Mouse (Mus musculus) forelimb bud, embryonic 11.5 days (tissue): ENCODE measurements around the gene Nudt2.
"Not testable (repeated sequence)": the region's sequence is repeated elsewhere in the genome, so short reads cannot be mapped to it uniquely, and the experiment has no call there.

ENCODE experiments used
- DNase-seq: peaks from one replicate; pipeline ENCODE4 v3.0.0-alpha.2; 2012; ENCODE audit warnings: low read depth, low spot score

The Nudt2 gene

DNA sequence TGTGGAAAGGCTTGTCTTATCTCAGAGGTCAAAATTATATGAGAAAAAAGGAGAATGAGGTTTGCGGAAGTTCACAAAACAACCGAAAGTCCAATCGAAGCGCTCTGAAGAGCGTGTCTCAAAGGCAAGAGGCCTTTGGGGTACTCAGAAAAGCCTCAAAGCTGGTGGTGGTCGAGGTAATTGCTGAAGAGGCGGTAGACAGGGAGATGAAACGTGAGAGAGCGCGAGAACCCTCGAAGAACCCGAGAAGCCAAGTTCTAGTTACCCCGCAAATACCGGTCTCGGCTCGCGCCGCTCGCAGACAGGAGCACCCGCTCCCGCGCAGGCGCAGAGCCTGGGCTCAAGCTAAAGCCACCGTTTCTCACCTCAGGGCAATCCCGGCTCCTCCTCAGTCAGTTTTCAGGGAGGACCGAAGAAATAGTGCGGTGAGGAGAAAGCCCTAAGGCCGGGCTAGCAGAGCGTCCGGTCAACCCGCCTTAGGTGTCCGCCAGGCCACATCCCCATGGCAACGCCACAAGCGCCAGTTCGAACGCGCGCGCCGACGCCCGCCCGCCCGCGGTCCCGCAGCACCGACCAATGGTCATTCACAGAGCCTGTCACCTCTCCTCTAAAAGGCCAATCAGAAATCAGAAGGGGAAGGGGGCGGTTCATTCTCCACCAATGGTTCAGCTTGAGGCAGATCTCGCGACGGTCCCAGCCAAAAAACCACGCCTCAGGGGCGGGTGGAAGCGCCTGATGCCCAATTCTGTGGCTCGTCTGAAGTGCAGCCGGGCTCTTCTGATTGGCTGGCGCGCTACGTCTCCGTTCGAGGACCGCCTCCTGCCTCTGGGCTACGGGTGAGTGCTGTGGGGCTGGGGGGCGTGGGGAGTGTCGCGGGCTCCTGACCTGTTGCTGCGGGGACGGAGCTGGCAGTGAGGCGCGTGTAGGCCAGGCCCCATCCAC lies at the start of gene Nudt2, which contains the start of gene Kif24:
Gene Nudt2 (plus strand): TSS at position 807 of the 942 bp plus-strand sequence.
Gene Kif24 (minus strand): TSS at position 543 of the 942 bp plus-strand sequence.
- DNase-seq, result peak; percentile 99

DNA sequence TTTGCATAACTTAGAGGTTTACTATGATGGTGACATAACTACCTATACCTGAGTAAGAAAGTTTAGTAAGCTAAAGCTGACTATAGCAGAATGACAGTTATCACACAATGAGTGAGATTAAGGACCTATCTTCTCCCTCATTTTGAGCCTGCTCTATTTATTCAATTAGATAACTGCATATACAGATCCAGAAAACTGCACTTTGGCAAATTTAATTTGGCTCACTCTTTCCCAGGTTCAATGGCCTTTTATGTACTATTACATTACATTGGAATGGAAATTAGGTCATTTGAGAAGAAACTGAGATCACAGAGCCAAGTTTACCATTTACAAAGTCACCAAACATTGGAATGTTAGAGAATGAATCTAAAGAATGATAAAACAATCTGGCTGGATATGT lies 48.0 kb upstream of the Nudt2 start:
- no peak for DNase-seq

DNA sequence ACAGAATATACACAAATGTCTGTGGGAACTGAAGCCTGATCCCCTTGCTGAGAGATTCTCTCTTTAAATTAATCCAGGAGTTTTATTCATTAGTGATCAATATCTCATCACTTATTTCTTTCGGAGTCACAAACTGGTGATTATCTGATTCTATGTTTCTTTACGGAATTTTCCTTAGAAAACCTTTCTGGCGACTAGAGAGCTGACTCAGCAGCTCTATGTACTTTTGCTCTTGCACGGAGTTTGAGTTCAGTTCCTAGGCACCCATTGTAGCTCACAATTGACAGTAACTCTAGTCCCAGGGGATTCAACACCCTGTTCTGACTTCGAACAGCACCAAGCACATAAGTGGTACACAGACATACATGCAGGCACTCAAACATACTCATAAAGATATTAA lies 26.0 kb upstream of the Nudt2 start:
- no peak for DNase-seq

DNA sequence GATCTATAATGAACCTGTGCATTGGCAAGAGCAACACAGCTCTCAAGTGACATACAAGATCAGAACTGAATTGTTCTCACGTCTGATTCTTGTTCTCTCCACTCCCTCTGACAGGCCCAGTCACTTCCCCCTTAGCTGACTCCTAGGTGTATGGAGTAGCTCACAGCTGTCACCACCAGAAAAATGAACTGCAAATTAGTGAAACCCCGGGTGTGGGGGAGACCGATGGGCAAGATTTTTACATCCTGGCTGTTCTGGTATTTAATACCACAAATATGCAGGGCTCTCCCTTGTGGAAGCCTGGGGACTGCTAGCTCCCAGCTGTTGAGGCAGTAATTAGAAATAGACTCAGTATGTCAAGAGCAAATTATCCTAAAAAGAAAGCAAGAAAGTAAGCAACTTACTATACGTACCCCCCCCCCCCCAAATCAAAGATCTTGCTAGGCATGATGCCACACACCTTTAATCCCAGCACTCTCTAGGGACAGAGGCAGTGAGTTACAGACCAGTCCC lies 22.1 kb upstream of the Nudt2 start:
- DNase-seq, result peak; percentile 4

DNA sequence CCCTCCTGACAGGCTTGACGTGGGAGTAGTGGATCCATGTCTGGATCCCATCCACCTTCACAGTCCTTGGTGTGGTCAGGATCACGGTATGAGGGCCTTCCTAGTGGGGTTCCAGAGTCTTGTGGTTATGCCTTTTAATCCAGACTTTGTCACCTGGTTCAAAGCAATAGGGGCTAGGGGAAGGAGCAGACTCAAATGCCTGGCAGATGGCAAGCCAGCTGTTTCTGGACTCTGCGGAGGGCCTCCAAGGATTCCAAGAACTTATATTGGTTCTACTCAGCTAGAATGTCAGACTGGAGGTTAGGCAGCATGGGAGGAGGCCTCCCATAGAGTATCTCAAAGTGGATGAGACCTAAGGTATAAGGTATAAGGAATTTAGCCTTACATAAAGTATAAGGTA lies 17.4 kb upstream of the Nudt2 start:
- no peak for DNase-seq

DNA sequence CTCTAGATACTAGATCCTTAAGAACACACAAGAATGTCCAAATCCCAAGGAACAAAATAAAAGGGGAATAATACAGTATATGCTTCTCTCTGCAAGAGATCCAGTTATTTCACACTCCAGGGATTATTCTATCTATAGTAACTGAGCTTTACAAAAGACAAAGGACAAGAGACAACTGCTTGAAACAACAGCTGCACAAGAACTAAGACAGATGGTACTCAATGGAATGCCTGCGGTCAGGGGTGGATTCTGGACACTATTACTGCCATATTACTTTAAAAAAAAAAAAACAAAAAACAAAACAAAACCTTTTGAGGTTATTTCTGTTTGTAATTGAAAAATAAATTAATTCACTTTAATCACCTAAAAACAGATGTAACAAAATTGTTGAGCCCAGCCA lies 4.3 kb upstream of the Nudt2 start:
- no peak for DNase-seq

DNA sequence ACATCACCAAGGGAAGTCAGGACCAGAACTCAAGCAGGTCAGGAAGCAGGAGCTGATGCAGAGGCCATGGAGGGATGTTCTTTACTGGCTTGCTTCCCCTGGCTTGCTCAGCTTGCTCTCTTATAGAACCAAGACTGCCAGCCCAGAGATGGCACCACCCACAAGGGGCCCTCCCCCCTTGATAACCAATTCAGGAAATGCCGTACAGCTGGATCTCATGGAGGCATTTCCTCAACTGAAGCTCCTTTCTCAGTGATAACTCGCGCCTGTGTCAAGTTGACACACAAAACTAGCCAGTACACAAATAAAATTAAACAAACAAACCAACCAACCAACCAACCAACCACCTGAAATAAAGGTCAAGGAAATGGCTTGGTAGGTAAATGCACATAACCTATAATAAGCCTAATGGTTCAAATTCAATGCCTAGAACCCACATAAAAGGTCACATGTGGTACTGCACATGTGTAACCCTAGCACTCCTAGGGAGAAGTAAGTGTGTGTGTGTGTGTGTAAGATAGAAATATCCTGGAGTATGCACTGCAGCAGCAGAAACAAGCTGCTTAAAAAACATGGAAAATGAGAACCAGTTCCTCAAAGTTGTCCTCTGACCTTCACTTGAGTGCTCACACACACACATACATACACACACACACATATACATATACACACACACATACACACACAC lies 1.8 kb upstream of the Nudt2 start:
- DNase-seq, result not testable (repeated sequence)

DNA sequence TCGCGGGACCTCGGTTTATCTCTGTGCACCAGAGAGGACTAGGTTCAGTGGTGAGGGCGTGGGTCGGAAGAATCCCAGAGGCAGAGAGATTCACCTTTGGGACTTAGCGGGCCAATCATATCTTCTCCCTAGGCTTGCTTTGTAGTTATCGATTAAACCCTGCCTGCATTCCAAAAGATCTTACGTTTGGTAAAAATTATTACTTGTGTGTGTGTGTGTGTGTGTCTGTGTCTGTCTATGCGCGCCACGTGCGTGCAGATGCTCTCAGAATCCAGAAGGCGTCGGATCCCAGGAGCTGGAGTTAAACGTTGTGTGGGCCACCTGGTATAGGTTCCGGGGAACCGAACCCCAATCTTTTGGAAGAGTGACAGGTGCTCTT lies 325 bp downstream of the Nudt2 start:
- DNase-seq, result no peak

DNA sequence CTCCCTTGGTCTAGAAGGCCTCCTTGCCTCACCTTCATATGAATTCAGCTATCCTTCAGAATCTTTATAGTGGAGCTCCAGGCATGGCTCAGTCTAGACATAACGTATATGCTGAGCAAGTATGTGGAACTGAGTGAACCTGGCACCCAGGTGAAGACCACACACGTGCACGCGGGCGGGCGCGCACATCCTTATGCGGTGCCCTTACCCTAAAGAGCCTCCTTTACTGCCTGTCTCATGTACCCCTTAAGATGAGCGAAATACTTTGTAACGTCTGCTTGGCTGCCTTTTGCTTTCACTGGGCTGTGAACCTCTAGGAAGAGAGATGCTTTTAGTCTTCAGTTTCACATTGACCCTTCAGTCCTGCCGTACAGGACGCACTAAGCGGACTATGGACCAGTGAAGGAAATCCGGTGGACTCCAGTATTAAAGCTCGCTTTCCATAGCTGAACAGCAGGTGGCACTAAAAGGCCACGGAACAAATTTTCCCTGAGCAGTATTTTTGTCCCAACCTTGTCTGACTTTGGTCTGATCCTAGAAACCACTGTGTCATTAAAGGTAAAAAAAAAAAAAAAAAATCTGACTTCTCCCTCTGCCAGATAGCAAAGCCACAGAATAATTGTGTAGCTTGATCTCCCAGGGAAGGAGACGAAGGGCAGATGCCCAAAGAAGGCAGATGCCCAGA lies 3.6 kb downstream of the Nudt2 start:
- DNase-seq, result peak; percentile 68

DNA sequence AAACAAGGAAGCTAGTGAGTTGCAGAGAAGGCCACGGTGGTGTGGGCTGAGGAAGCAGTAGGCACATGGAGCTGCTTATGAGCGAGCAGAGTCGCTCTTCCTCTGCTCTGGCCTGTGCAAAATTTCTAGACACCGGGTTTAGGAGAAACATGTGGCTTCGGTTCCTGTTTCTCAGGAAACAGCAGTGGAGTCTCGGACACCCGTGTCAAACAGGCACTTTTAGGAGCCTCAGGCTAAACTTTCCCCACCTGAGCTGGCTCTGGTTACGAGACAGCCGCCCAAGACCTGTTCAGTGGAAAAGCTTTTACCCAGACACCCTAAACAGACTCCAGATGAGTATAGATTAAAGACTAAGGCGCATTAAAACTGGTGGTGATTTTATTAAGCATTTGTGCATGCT lies 4.2 kb downstream of the Nudt2 start:
- DNase-seq, result peak; percentile 50

DNA sequence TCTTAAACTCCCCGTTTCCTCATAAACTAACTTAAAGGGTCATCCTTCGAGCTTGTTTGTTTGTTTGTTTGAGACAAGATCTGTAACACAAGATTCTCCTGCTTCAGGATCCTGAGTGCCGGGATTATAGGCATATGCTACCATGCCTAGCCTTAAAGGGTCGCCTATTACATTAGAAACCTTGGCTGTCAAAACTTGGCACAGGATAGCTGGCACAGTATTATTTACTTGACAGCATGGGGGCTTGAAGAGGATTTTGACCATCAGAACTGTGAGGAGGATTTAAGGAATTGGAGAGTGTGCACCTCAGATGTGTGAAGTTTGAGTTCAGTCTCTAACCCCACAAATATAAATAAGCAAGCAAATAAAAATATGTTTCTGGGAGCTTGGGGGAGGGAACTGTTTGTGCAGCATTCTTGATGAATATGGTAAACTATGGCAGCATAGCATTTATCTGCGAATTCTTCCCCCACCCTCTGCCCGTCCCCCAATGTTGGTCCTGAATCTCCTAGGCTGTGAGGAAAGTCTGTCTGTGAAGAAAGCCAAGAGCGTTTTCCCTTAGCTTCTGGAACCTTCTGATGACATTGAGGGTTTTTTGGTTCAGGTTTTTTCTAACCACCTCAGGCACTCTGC lies 5.2 kb downstream of the Nudt2 start:
- no peak for DNase-seq

DNA sequence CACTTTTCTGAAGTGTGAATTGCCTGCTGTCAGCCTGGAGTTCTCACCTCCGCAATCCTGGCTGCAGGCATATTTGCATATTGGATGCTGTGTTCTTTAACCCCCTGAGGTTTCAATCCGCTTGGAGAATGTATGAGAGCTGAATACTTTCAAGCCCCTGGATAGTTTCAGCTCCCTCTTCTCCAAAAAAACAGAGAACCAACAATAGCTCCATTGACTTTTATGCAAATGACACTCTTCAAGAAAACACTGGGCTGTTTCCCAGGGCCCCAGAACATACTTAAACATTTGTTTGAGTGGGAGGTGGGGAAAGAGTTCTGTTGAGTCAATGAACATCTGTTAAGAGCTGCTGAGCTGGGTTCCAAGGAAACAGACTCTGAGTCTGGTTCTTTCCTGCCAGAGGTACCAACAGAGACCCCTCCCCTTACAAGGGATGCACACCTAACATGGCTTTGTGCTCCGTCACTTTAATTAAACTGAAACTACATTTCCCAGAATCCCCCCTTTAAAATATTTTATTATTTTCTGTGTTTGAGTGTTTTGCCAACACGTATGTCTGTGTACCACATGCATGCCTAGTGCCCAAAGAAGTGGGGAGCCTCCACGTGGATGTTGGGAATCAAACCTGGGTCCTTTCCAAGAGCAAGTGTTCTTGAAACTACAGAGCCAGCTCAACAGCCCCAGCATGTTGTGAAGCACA lies 5.9 kb downstream of the Nudt2 start:
- DNase-seq, result no peak

DNA sequence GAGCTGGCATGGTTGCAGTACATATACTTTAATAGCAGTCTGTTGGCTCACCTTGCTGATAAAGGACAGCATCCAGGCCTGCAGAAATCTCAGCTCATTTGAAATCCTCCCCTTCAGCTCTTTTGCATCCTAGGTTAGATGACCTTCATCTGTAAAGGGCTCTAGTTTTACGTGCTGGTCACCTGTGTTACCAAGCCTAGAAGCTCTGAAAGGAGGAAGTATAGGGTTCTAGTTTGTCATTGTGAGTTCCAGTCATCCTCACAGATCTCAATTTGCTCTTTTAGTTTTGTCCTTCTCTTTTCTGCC lies 6.4 kb downstream of the Nudt2 start:
- DNase-seq, result no peak

DNA sequence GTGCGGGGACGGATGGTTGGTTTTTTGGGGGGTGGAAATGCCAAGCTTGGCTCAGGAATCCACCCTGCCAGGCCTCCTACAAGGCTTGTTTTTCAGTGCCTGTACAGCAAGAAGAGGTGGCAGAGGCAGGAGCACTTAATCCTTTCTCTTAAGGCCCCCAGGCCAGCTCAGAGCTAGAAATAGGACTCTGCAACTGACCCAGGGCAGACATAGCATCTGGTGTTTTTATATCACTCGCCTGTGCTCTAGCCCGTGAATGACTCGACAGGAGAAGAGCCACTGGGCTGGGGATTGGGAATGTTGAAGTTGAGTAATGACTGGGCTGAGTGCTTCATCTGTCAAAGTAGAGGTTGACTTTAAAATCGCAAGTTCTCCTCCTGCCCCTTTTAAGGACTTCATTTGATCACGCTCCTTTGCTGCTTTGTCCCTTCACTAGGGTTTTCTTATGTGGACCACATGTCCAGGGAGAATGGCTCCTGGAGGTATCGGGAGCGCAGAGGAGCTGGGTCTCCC lies 12.8 kb downstream of the Nudt2 start:
- DNase-seq, result no peak

DNA sequence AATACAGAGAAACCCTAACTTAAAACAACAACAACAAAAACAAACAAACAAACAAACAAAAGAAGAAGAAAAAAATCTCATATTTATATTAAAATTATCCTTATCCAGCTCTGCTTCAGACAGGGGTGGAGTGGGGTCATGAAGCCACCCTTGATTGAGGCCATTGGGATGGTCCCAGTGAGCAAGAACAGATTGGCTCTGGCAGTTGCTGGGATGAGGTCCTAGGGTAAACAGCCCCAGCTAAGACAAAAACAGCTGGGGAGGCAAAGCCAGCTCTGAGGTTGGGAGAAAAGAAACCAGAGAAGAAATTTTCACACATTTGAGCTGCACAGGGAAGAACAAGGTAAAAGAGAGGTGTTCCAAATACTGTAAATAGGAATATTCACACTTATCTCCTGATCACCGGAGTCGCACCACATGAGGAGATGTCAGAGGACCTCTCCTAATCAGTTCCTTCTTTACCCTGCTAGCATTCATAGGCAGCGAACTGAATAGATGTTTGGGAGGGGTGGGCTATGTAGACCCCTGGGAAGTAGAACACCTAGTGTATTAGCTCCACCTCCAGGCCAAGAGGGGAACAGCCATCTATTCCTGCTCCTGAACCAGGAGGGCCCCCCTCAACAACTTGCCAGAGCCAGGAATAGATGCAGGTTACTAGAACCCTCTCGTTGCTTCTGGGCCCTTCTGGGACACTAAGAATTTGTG lies 14.0 kb downstream of the Nudt2 start:
- DNase-seq, result no peak

DNA sequence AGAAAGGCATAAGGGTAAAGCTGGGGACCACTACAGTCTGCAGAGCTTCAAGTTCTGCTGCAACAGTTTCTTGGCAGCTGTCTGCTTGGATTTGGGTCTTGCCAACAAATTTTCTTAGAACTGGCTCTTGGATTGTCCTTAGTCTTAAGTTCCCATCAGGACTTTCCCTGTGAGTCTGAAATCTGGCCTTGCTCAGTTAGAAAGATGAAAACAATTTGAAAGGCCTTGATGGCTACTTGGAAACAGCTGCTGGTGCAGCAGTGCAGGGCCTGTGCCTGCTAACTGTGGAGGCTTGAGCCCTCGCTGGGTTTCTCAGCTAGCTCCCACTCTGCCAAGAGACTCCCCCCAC lies 14.5 kb downstream of the Nudt2 start:
- no peak for DNase-seq

DNA sequence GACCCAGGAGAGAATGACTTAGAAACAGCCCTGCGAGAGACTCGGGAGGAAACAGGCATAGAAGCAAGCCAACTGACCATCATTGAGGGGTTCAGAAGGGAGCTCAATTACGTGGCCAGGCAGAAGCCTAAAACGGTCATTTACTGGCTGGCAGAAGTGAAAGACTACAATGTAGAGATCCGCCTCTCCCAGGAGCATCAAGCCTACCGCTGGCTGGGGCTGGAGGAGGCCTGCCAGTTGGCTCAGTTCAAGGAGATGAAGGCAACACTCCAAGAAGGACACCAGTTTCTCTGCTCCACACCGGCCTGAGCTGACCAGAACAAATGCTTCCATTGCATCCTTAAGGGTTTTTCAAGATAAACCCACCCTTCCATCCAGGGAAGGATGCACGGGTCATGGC lies 15.3 kb downstream of the Nudt2 start:
- no peak for DNase-seq

DNA sequence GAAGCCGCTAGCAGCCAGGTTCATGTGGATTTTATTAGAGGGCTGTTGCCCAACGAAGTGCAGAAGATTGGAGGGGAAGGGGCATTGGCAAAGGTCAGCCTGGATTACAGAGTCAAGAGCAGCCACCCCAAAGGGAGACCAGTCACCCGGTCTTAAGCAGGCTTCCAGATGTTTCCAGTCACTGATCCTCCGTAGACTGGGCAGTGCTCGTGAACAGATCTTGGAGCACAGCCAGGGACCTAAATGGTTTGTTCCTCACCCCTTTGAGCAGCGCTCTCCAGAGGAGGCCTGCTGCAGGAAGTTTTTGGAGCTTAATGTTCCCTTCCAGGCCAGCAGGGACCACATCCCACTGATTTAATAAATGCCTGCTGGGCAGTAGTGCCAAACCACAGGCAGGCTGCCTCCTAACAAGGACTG lies 16.7 kb downstream of the Nudt2 start:
- peak; percentile 81 for DNase-seq

DNA sequence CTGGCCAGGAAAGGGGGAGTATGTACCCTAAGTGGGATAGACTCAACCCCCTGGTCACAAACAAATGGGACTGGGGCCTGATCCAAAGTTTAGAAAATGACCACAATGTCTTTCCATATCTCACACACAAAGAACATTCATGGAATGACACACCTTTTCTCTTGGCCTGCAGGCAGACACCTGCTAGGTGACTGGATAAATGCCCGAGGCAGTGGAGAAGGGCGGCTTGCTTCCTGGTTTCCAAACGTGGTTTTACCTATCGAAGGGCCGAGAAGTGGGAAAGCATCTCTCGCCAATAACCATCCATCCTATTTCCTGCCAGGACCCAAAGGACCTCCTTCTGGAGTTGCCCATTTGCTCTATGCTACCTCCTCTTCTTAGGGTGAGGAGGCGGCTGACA lies 28.0 kb downstream of the Nudt2 start:
- DNase-seq, result no peak

DNA sequence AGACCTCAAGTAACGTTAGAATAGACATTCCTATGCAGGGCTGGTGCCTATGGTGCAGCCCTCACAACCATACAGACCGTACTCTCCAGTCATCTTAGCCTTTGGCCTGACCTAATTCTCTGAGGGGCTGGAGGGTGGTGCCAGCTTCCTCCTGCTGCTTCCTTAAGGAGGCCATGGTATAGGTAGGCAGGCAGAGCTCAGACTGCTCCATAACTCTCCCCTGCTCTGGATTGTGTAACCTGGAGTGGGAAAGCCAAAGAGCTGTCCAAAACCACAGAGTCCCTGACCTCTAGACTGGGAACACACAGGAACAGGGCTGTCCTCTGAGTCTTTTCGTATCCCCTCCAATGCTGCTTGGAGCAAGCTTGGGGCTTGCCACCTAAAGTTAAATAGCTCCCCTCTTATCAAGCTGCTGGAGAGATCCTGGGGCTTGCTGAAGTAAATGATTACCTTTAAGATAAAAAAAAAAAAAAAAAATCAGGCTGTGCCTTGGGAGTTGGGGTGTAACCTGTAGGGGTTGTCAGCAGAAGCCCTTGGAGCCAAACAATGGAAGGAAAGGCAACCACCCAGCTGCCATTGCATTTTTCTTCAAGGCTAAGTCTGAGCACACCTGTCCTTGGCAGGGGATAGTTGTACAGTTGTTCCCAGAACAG lies 28.6 kb downstream of the Nudt2 start:
- DNase-seq, result no peak
